Mouse (Mus musculus) embryo, embryonic 11 days (tissue): ENCODE results near the gene Gpatch11.
"Not testable (repeated sequence)": the region's sequence is repeated elsewhere in the genome, so short reads cannot be mapped to it uniquely, and the experiment has no call there.

Experiments
- DNase-seq: peaks from one replicate; pipeline ENCODE4 v3.0.0-alpha.2; 2015

Gene Gpatch11

GRCm38 (mm10) chr17:78834856-78835835 is at the start of gene Gpatch11, which contains the start of gene Heatr5b:
Gpatch11 (plus strand) TSS chr17:78835567.
Heatr5b (minus strand) TSS chr17:78835364.
- peak; percentile 100 for DNase-seq

GRCm38 (mm10) chr17:78788273-78788672 is 47.1 kb upstream of the Gpatch11 start:
- DNase-seq, result not testable (repeated sequence)

- no peak for DNase-seq
Measured at GRCm38 (mm10) chr17:78791068-78791689, 44.2 kb upstream of the Gpatch11 start.

GRCm38 (mm10) chr17:78791690-78792070 is 43.7 kb upstream of the Gpatch11 start:
- DNase-seq, result no peak

GRCm38 (mm10) chr17:78792122-78792521 is 43.2 kb upstream of the Gpatch11 start:
- DNase-seq, result no peak

GRCm38 (mm10) chr17:78794390-78794789 is 41.0 kb upstream of the Gpatch11 start:
- no peak for DNase-seq

GRCm38 (mm10) chr17:78797222-78797621 is 38.1 kb upstream of the Gpatch11 start:
- DNase-seq, result no peak

GRCm38 (mm10) chr17:78809019-78809418 is 26.3 kb upstream of the Gpatch11 start:
- peak; percentile 54 for DNase-seq

- DNase-seq, result no peak
Measured at GRCm38 (mm10) chr17:78809582-78809981, 25.8 kb upstream of the Gpatch11 start.

- no peak for DNase-seq
Measured at GRCm38 (mm10) chr17:78824346-78824745, 11.0 kb upstream of the Gpatch11 start.

- DNase-seq, result peak; percentile 27
Measured at GRCm38 (mm10) chr17:78836056-78836455, 689 bp downstream of the Gpatch11 start.

- no peak for DNase-seq
Measured at GRCm38 (mm10) chr17:78842271-78842928, 7.0 kb downstream of the Gpatch11 start.

GRCm38 (mm10) chr17:78856243-78856642 is 20.9 kb downstream of the Gpatch11 start:
- no peak for DNase-seq

GRCm38 (mm10) chr17:78873886-78874285 is 38.5 kb downstream of the Gpatch11 start:
- no peak for DNase-seq

GRCm38 (mm10) chr17:78881878-78882304 is 46.5 kb downstream of the Gpatch11 start:
- DNase-seq, result no peak

GRCm38 (mm10) chr17:78882401-78883112 is 47.2 kb downstream of the Gpatch11 start, which contains the start of gene Eif2ak2:
Eif2ak2 (minus strand) TSS chr17:78882573.
- peak; percentile 90 for DNase-seq

GRCm38 (mm10) chr17:78883291-78883690 is 47.9 kb downstream of the Gpatch11 start:
- DNase-seq, result no peak

- DNase-seq, result no peak
Measured at GRCm38 (mm10) chr17:78885286-78886065, 50.1 kb downstream of the Gpatch11 start.

- no peak for DNase-seq
Measured at GRCm38 (mm10) chr17:78888554-78888953, 53.2 kb downstream of the Gpatch11 start.

- DNase-seq, result no peak
Measured at GRCm38 (mm10) chr17:78889184-78889583, 53.8 kb downstream of the Gpatch11 start.

- no peak for DNase-seq
Measured at GRCm38 (mm10) chr17:78891020-78891419, 55.7 kb downstream of the Gpatch11 start.

- no peak for DNase-seq
Measured at GRCm38 (mm10) chr17:78894991-78895390, 59.6 kb downstream of the Gpatch11 start.
